Mouse (Mus musculus) MEL (cell line): ENCODE results near the gene Eml6.

Source experiments
- CTCF ChIP-seq, 3 experiments: IDR thresholded peaks in 2 of 3; conservative IDR thresholded peaks in 1 of 3; 2 replicates each; pipeline ENCODE4 v1.5.1; 2011 to 2012; ENCODE audit warnings: low read length in 3 of 3, low read depth in 2 of 3, mild to moderate bottlenecking in 2 of 3, improper control_type of control experiment in 1 of 3, inconsistent platforms in 1 of 3, mixed read lengths in 1 of 3, moderate library complexity in 1 of 3; ENCODE audit not compliant: control insufficient read depth in 1 of 3, insufficient read depth in 1 of 3, poor library complexity in 1 of 3, severe bottlenecking in 1 of 3
- E2F4 ChIP-seq: IDR thresholded peaks from 2 replicates; pipeline ENCODE4 v1.6.1; 2011; ENCODE audit warnings: low read depth, low read length, improper control_type of control experiment, borderline replicate concordance
- GATA1 ChIP-seq: IDR thresholded peaks from 2 replicates; pipeline ENCODE4 v1.6.1; 2011; ENCODE audit warnings: low read depth, low read length, improper control_type of control experiment
- MEF2A ChIP-seq: IDR thresholded peaks from 2 replicates; pipeline ENCODE4 v1.6.1; 2014; ENCODE audit warnings: low read depth, mild to moderate bottlenecking, inconsistent platforms, low read length, improper control_type of control experiment; ENCODE audit not compliant: poor library complexity, insufficient replicate concordance, severe bottlenecking; ENCODE audit errors: extremely low read depth
- MYC ChIP-seq: IDR thresholded peaks from 2 replicates; pipeline ENCODE4 v1.6.1; 2011; ENCODE audit warnings: low read depth, mild to moderate bottlenecking, low read length, improper control_type of control experiment, moderate library complexity
- POLR2A ChIP-seq, 2 experiments: IDR thresholded peaks; 2 replicates each; pipeline ENCODE4 v1.6.1; 2011 to 2012; ENCODE audit warnings: low read length in 2 of 2, mild to moderate bottlenecking in 2 of 2, control low read depth in 1 of 2, improper control_type of control experiment in 1 of 2, low read depth in 1 of 2, moderate library complexity in 1 of 2; ENCODE audit not compliant: control insufficient read depth in 1 of 2, insufficient read depth in 1 of 2, poor library complexity in 1 of 2
- TCF12 ChIP-seq: IDR thresholded peaks from 2 replicates; pipeline ENCODE4 v1.6.1; 2014; ENCODE audit warnings: low read depth, mild to moderate bottlenecking, inconsistent platforms, low read length, improper control_type of control experiment, moderate library complexity
- ZC3H11A ChIP-seq: IDR thresholded peaks from 2 replicates; pipeline ENCODE4 v1.6.1; 2012; ENCODE audit warnings: low read depth, mild to moderate bottlenecking, inconsistent platforms, low read length, improper control_type of control experiment

GRCm38 (mm10) chr11:29739752-29740151 is 286.1 kb downstream of the Eml6 start:
- no peak for TF ChIP-seq CTCF (IDR thresholded peaks at IDR 0.05 in 2 of 3, conservative IDR thresholded peaks at IDR 0.05 in 1 of 3; ENCODE audit: control insufficient read depth in 1 of 3, insufficient read depth in 1 of 3, low read depth in 2 of 3, low read length in 3 of 3, poor library complexity in 1 of 3, severe bottlenecking in 1 of 3)
- TF ChIP-seq MYC, result no peak
- no peak for TF ChIP-seq E2F4
- TF ChIP-seq POLR2A (IDR thresholded peaks at IDR 0.05; ENCODE audit: control insufficient read depth in 1 of 2, insufficient read depth in 1 of 2, low read depth in 1 of 2, low read length in 2 of 2, poor library complexity in 1 of 2), result no peak
- no peak for TF ChIP-seq MEF2A
- TF ChIP-seq GATA1, result no peak
- TF ChIP-seq TCF12, result no peak
- TF ChIP-seq ZC3H11A, result no peak
